Mouse (Mus musculus): ENCODE measurements around the gene Emx2. TPM values are rescaled to one million over a fixed set of nuclear protein-coding genes. Genes with fewer than 3 reads are reported as not detected.
A peak's percentile ranks its signal among the peaks of the same experiment; 100 is the strongest.

Gene Emx2
- total RNA-seq (2014; fragmentation: Nextera tagmentation), result not detected in 2 replicates
- total RNA-seq (2017), result not detected in 2 replicates

DNA sequence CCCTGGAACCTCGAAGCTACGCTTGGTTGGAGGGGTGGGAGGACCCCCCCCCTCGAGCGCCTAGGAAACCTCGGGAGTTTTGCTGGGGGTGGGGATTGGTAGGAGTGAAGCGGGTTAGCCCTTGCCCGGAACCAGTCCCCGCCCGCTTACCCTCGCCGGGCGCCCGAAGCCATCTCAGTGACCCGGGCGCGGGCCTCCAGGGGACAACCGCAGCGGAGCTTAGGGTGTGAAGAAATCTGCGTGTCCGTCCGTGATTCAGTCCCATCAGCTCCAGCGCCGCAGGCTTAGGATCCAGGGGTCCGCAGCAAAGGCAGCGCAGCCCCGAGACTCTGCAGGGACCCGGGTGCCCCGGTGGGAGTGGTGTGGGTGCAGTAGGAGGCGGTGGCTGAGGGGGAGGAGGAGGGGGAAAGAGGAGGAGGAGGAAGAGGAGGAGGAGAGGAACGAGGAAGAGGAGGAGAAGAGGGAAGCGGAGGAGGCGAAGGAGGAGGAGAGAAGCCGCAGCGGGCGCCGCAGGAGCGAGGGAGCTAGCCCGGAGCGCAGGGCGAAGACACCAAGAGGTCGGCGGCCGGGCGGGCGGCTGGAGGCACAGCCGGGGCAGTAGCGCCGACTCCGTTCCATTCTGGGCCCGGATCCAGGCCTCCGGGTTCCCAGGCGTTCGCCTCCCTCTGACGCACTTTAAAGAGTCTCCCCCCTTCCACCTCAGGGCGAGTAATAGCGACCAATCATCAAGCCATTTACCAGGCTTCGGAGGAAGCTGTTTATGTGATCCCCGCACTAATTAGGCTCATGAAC, at the start of gene Emx2:
TSS of gene Emx2 (plus strand) at position 422 of the 792 bp plus-strand sequence.
- no peak for ATAC-seq (replicated peaks; ENCODE audit: low FRiP score, low TSS enrichment, poor library complexity, severe bottlenecking)

GRCm38 (mm10) chr19:59414128-59414527, 44.0 kb upstream of the Emx2 start:
- no peak for ATAC-seq (replicated peaks; ENCODE audit: low FRiP score, low TSS enrichment, poor library complexity, severe bottlenecking)

DNA sequence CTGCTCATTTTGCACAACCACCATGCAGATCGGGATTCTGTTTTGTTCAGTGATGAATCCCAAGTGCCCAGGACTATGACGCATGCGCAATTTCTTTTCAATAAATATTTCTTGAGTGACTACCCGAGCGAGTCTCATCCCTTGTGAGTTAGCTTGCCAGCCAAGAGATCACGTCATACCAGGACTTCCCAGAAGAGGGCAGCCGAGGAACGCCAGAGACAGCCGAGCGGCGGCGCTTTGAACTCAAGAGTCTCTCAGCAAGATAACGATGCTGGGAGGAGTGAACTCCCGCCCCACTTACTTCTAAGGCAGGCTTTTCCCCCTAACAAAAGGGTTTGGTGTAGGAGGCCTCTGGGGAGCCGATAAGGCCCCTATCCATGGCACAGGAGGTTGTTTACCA, 40.1 kb upstream of the Emx2 start:
- ATAC-seq (replicated peaks; ENCODE audit: low FRiP score, low TSS enrichment, poor library complexity, severe bottlenecking), result peak; percentile 93

DNA sequence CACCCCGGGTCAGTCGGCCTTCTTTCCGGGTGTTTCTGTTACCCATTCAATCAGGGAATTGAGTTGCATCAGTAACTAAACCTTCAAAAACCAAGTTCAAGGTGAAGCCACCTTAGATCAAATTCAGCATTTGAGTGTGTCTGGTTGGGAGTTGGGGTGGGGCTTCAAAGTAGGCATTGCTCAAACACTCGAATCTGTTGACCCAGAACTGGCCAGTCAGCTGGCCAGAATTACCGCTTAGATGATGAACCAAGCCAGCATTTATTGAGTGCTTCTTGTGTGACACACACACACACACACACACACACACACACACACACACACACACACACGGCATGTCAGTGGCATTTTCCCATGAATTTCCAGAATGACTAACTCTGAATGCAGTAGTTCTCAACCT, 39.5 kb upstream of the Emx2 start:
- no peak for ATAC-seq (replicated peaks; ENCODE audit: low FRiP score, low TSS enrichment, poor library complexity, severe bottlenecking)

GRCm38 (mm10) chr19:59422393-59422792, 35.8 kb upstream of the Emx2 start:
- ATAC-seq (replicated peaks; ENCODE audit: low FRiP score, low TSS enrichment, poor library complexity, severe bottlenecking), result no peak

DNA sequence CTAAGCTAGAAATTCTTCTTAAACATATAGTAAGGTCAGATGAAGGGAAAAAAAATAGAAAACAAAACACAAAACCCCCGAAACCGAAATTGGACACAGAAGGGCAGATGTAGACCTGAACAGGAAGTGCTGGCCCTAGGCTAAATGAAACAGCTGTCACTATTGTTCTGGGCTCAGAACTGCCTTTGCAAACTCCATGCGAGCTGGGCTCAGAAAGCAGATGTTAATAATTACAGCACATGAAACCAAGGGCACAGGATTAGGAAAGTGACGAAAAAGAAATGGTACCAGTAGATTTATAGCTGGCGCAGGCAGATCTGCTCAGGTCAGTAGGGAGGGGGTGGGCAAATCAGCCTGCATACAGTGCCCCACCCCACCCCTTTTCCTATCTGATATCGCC, 34.5 kb upstream of the Emx2 start:
- no peak for ATAC-seq (replicated peaks; ENCODE audit: low FRiP score, low TSS enrichment, poor library complexity, severe bottlenecking)

DNA sequence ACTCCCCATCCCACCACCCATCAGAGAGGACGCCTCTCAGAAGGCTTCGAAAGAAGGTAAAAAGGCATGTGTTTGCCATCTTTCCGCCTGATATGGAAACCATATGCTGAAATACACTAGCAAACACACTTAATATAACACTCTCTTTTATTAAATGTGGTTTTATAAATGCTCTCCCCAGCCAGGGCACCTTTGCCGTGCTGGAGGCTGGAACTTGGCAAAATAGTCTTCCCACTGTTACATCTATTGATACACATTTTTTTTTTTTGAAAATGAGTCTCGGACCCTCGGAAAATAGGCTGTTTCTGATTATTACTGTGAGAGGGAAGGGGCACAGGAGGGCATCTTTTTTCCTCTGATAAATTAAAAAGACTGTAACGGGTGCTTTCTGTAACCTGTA, 33.2 kb upstream of the Emx2 start:
- ATAC-seq (replicated peaks; ENCODE audit: low FRiP score, low TSS enrichment, poor library complexity, severe bottlenecking), result no peak

DNA sequence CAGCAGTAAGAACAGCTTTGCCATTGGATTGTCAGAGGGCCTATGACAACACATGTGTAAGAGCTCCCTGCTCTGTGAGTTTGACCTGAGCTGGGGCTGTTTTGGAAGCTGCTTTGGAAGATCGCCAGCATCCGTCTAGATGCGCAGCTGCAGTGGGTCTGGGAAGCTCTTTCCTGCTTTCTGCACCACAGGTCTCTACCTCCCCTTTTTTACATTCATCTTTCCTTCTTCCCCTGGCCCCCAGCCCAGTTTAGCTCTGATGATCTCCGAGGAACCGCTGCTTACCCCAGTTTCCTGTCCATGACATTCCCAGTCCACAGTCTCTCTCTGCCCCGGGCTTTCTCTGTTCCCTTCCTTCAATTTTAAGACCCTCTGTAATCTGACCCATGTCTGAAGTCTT, 25.9 kb upstream of the Emx2 start:
- no peak for ATAC-seq (replicated peaks; ENCODE audit: low FRiP score, low TSS enrichment, poor library complexity, severe bottlenecking)

DNA sequence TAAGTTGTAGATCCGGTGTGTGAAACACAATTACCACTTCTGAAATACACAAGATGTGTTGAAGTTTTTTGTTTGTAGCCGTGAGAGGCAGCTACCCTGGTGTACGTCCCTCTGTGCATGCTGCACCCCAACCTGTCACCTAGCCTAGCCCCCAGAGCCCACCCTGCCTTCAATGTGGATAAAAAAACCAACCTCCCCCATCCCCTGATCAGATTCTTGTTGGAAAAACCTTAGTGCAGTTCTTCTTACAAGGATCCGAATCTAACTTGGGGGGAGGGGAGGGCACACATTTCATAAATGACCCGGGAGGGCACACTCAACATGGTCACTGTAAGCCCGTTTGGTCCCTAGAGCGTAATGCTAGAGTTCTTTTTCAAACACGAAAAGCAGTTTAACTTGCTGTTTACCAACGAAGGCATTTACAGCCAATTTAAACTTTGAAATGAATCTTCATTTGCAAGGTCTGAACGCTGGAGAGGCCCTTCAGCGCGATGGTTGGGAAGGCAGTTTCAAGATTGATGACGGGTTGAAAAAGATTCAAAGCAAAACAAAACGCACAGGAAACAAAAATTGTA, 7.5 kb upstream of the Emx2 start:
- no peak for ATAC-seq (replicated peaks; ENCODE audit: low FRiP score, low TSS enrichment, poor library complexity, severe bottlenecking)

- ATAC-seq (replicated peaks; ENCODE audit: low FRiP score, low TSS enrichment, poor library complexity, severe bottlenecking), result no peak
These were observed 6.7 kb upstream of the Emx2 start for GRCm38 (mm10) chr19:59451441-59451951.

DNA sequence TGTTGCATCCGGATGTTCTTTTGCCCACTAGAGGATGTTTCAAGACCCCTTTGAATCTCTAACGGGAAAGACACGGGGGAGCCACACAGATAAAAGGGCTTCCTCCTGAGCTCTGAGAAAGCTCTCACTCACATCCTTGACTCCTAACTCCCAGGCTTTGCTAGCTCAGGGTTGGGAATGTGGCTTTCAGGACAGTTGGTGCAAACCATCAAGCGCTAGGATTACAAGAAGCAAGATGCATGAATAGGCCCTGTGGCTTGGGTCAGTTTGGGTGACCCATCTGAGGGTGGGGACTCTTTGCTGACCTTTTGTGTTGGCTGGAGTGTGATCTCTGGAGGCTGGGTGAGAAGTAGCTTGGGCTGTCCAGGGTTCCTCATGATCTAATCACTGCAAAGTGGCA, 5.9 kb upstream of the Emx2 start:
- no peak for ATAC-seq (replicated peaks; ENCODE audit: low FRiP score, low TSS enrichment, poor library complexity, severe bottlenecking)

DNA sequence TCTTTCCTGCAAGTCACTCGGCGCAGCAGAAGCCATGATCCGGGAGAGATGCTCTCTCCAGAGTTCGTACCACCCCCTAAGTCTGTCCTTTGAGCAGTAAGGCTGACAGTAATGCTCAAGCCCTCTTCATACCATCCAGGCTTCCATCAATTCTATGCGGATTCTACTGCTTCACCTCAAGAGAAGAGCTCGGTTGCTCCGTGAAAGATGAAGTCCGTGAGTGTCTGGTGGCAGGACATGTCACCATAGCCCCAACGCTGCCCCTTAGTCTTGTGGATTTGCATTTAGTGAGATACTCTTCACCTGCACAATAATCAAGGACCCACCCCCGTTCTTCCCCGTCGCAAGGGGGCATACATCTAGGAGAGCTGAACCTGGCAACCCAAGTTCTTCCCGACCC, 4.6 kb upstream of the Emx2 start:
- ATAC-seq (replicated peaks; ENCODE audit: low FRiP score, low TSS enrichment, poor library complexity, severe bottlenecking), result no peak

- ATAC-seq (replicated peaks; ENCODE audit: low FRiP score, low TSS enrichment, poor library complexity, severe bottlenecking), result peak; percentile 74
These were observed 4.0 kb upstream of the Emx2 start for GRCm38 (mm10) chr19:59454196-59454595.

GRCm38 (mm10) chr19:59455671-59456070, 2.5 kb upstream of the Emx2 start:
- ATAC-seq (replicated peaks; ENCODE audit: low FRiP score, low TSS enrichment, poor library complexity, severe bottlenecking), result no peak

DNA sequence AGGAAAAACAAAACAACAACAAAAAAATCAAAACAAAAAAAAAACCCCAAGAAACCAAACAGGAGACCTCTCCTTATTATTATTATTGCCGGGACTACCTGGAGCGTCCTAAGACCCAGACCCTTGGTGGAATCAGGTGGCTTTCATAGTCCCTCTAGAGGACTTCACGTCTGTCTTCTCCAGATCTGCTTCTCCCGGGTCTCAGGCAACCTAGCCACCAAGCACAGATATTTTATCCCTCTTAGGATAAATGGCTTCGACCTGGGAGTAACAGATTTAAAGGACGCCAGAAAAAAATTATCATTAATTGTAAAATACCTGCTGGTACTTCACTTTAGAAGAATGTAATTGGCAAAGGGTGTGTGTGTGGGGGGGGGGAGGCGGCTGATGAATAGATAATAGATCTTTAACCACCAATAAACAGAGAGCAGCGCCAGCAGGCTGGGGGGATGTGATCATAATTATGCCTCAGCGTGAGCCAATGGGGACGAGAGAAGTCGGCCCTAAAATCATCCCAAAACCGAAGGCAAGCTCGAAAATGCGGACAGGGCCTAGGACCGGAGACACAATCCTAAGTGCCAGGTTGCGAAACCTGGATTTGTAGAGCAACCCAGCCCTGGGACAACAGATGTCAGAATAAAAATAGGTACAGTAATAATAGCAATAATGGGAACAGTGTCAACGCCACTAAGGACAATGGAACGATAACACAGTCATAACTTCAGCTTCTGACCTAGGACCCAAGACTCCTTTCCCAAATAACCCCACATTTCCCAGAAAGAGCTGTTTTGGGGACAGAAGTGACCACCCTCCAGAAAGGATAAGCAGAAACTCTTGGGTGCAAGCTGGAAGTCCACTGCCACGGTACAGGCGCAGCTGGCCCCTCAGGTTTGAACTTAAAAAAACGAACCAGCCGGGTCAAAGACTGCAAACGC, 894 bp upstream of the Emx2 start:
- no peak for ATAC-seq (replicated peaks; ENCODE audit: low FRiP score, low TSS enrichment, poor library complexity, severe bottlenecking)

DNA sequence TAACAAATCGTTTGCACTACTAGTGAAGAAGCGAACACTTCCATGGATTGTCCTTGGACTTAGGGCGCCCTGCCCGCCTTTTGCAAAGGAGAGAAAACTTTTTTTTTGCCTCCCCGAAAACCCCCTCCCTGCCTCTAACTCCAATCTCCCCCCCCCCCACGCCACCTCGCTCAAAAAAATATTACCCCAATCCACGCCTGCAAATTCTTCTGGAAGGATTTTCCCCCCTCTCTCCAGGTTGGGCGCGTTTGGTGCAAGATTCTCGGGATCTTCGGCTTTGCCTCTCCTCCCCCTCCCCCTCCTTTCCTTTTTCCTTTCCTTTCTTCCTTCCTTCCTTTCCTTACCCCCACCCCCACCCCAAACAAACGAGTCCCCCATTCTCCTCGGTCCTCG, 567 bp downstream of the Emx2 start:
- no peak for ATAC-seq (replicated peaks; ENCODE audit: low FRiP score, low TSS enrichment, poor library complexity, severe bottlenecking)

DNA sequence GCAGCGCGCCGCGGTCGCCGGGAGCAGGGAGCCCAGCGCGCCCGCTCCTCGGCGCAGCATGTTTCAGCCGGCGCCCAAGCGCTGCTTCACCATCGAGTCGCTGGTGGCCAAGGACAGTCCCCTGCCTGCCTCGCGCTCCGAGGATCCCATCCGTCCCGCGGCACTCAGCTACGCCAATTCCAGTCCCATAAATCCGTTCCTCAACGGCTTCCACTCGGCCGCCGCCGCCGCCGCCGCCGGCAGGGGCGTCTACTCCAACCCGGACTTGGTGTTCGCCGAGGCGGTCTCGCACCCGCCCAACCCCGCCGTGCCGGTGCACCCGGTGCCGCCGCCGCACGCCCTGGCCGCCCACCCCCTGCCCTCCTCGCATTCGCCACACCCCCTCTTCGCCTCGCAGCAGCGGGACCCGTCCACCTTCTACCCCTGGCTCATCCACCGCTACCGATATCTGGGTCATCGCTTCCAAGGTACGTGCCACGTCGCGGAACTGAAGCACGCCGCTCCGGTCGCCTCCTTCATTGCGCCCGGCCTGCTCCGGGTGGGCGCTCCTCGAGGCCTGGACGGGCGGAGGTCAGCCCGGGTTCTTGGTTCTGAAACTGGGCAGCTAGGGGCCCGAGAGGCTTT, 1.1 kb downstream of the Emx2 start:
- no peak for ATAC-seq (replicated peaks; ENCODE audit: low FRiP score, low TSS enrichment, poor library complexity, severe bottlenecking)

DNA sequence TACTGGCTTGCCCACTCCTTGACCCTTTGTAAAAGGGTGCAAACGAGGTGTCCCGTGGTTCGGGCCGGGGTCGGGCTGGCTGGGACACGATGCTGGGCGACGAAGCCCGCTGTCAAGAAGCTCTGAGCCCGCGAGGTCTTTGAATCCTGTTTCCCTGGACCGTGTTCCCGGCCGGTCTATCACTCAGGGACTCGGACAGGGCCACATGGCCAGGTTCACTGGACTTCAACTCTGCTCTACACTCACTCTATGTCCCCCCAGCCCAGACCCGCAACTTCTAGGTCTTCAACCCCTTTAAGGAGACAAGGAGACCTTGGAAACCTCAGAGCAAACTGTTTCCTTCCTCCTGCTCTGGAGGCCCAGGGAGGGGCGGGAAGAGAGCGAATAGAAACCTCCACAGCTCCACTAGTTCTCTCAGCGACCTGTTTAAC, 1.7 kb downstream of the Emx2 start:
- ATAC-seq (replicated peaks; ENCODE audit: low FRiP score, low TSS enrichment, poor library complexity, severe bottlenecking), result no peak

DNA sequence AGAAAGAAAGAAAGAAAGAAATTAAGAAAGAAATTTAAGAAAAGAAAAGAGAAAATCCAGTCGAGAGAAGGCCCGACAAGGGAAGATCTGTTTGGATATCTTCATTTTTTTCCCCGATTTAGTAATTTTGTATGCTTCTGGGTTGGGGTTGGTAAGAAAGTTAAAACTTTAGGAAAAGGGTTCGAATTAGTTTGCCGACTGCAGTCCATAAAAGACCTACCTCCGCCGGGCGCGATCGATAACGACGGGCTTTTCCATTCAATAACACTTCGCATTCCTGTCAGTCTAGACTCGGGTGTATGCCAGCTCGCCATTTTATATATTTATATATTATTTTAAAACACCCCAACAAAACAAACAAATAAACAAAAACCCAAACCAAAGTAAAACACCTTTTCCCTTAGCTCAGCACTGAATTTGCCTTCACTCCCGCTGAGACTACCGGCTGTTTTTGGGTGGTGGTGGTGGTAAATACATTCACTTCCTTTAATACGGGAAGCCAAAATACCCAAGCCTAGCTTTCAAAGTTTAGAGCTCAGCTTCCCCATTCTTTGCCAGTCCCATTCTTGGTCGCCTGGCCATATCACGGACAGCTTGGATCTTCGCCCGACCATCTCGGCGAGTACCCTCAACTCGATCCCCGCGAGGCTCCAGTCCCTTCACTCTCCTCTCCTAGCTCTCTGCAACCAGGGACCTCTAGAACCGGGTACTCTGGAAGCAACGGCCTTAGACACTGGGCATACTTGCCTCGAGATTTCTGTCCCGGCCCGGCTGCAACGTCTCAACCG, 2.4 kb downstream of the Emx2 start:
- ATAC-seq (replicated peaks; ENCODE audit: low FRiP score, low TSS enrichment, poor library complexity, severe bottlenecking), result no peak
